Mouse (Mus musculus): ENCODE measurements around the gene Nme3.

DNA sequence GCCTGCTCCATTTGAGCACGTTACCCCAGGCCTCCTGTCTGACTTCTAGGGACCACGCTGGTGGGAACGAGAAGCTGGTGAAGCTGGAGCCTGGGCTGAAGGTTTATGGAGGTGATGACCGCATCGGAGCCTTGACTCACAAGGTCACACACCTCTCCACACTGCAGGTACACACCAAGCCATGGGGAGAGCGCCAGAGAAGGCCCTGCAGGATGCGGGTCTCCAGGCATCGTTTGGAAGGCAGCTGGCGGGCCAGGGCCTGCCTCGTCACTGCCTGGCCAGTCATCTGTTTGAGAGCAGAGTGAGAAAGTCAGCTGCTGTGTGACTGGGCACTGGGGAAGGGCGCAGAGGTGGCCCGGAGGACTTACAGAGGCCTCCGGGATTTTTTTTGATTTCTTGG, 39.7 kb upstream of the Nme3 start:
- no peak for TF ChIP-seq POLR2A (IDR thresholded peaks at IDR 0.05; ENCODE audit: borderline replicate concordance, low read depth, low read length)
- TF ChIP-seq CTCF (IDR thresholded peaks at IDR 0.05; ENCODE audit: low read depth, low read length): no peak

Data from bone marrow macrophage, adult 2 months (primary cell).